Mouse (Mus musculus) embryonic fibroblast, embryonic 13.5 days (primary cell): Measurements from ENCODE around the gene Sytl3.
"Not testable (repeated sequence)": the region's sequence is repeated elsewhere in the genome, so short reads cannot be mapped to it uniquely, and the experiment has no call there.

Experiments
- CTCF ChIP-seq: IDR thresholded peaks from 2 replicates; pipeline ENCODE4 v1.5.1; 2011; ENCODE audit warnings: mild to moderate bottlenecking, control low read depth, low read length, moderate library complexity, borderline replicate concordance; ENCODE audit not compliant: insufficient read depth
- POLR2A ChIP-seq: IDR thresholded peaks from 2 replicates; pipeline ENCODE4 v1.6.1; 2011; ENCODE audit warnings: low read depth, mild to moderate bottlenecking, control low read depth, low read length, moderate library complexity

GRCm38 (mm10) chr17:6695712-6696111, 36.8 kb downstream of the Sytl3 start:
- not testable (repeated sequence) for TF ChIP-seq CTCF, POLR2A
